Mouse (Mus musculus) CH12.LX (cell line): ENCODE measurements at regions not wholly inside any gene's neighbourhood (a gene's known extent, or its start where the extent isn't known, plus 50 kb on each side); places are given as distances from the start of the nearest gene placed in this dataset.

ENCODE experiments used
- DNase-seq: peaks from one replicate; pipeline ENCODE4 v3.0.0-alpha.2; 2013; ENCODE audit errors: extremely low read depth
- H3K27ac ChIP-seq: 2 replicates; pipeline ENCODE4 v1.5.1; 2012; ENCODE audit warnings: low read depth, mild to moderate bottlenecking, control low read depth, moderate library complexity; ENCODE audit not compliant: insufficient read depth
- H3K27me3 ChIP-seq: replicated peaks from 2 replicates; pipeline ENCODE3; 2012; ENCODE audit warnings: inconsistent platforms
- H3K36me3 ChIP-seq, 2 experiments: replicated peaks in 1 of 2; 2 replicates each; pipeline versions ENCODE3 to v1.6.1; 2012; ENCODE audit warnings: inconsistent platforms in 1 of 2, low read length in 1 of 2, mild to moderate bottlenecking in 1 of 2, mixed read lengths in 1 of 2, moderate library complexity in 1 of 2; ENCODE audit not compliant: control insufficient read depth in 1 of 2, insufficient read depth in 1 of 2
- H3K4me1 ChIP-seq, 2 experiments: 2 replicates each; pipeline ENCODE4 v1.6.1; 2012; ENCODE audit warnings: inconsistent platforms in 1 of 2, moderate library complexity in 1 of 2; ENCODE audit not compliant: insufficient read depth in 2 of 2, control insufficient read depth in 1 of 2
- H3K4me2 ChIP-seq: 2 replicates; pipeline ENCODE4 v1.6.1; 2012; ENCODE audit warnings: low read depth, mild to moderate bottlenecking, control low read depth; ENCODE audit not compliant: poor library complexity, insufficient read depth, severe bottlenecking
- H3K4me3 ChIP-seq, 3 experiments: fragments of 150-350 bp in 1 of 3; sonication (generic) in 1 of 3; replicated peaks in 1 of 3; 2 replicates each; pipeline versions ENCODE3 to v1.5.1; 2011 to 2012; ENCODE audit warnings: low read depth in 2 of 3, low read length in 2 of 3, mild to moderate bottlenecking in 2 of 3, moderate library complexity in 2 of 3, control low read depth in 1 of 3, improper control_type of control experiment in 1 of 3, inconsistent platforms in 1 of 3, mixed read lengths in 1 of 3; ENCODE audit not compliant: poor library complexity in 1 of 3
- H3K79me2 ChIP-seq: replicated peaks from 2 replicates; pipeline ENCODE4 v1.6.1; 2012; ENCODE audit warnings: mild to moderate bottlenecking, moderate library complexity; ENCODE audit not compliant: control insufficient read depth, poor library complexity, insufficient read depth, severe bottlenecking; ENCODE audit errors: extremely low read depth
- H3K9ac ChIP-seq: 2 replicates; pipeline ENCODE4 v1.6.1; 2012; ENCODE audit warnings: low read depth, mild to moderate bottlenecking, control low read depth, moderate library complexity; ENCODE audit not compliant: insufficient read depth
- H3K9me3 ChIP-seq: replicated peaks from 2 replicates; pipeline ENCODE3; 2012; ENCODE audit warnings: low read length, inconsistent platforms, mixed read lengths
- BHLHE40 ChIP-seq: IDR thresholded peaks from 2 replicates; pipeline ENCODE4 v1.6.1; 2011; ENCODE audit warnings: mild to moderate bottlenecking, low read depth, low read length, improper control_type of control experiment
- E2F4 ChIP-seq: IDR thresholded peaks from 2 replicates; pipeline ENCODE4 v1.6.1; 2011; ENCODE audit warnings: low read depth, low read length, improper control_type of control experiment; ENCODE audit not compliant: insufficient replicate concordance
- GABPA ChIP-seq: IDR thresholded peaks from 2 replicates; pipeline ENCODE4 v1.6.1; 2012; ENCODE audit warnings: low read depth, low read length, improper control_type of control experiment, inconsistent platforms; ENCODE audit not compliant: insufficient replicate concordance
- JUN ChIP-seq: IDR thresholded peaks from 2 replicates; pipeline ENCODE4 v1.6.1; 2011; ENCODE audit warnings: low read depth, mild to moderate bottlenecking, low read length, improper control_type of control experiment, moderate library complexity; ENCODE audit not compliant: insufficient read depth
- JUND ChIP-seq: conservative IDR thresholded peaks from 2 replicates; pipeline ENCODE4 v1.6.1; 2011; ENCODE audit warnings: low read depth, low read length, improper control_type of control experiment
- MAZ ChIP-seq: IDR thresholded peaks from 2 replicates; pipeline ENCODE4 v1.6.1; 2012; ENCODE audit warnings: low read depth, mild to moderate bottlenecking, inconsistent platforms, low read length, improper control_type of control experiment, moderate library complexity
- MEF2A ChIP-seq: IDR thresholded peaks from 2 replicates; pipeline ENCODE4 v1.6.1; 2014; ENCODE audit warnings: low read depth, mild to moderate bottlenecking, inconsistent platforms, low read length, improper control_type of control experiment, borderline replicate concordance
- NELFE ChIP-seq: IDR thresholded peaks from 2 replicates; pipeline ENCODE4 v1.6.1; 2011; ENCODE audit warnings: low read depth, low read length, improper control_type of control experiment
- PAX5 ChIP-seq: IDR thresholded peaks from 2 replicates; pipeline ENCODE4 v1.6.1; 2012; ENCODE audit warnings: low read length, inconsistent platforms, mixed read lengths
- SMC3 ChIP-seq: IDR thresholded peaks from 2 replicates; pipeline ENCODE4 v1.6.1; 2011; ENCODE audit warnings: low read depth, low read length, improper control_type of control experiment
- TCF12 ChIP-seq: IDR thresholded peaks from 2 replicates; pipeline ENCODE4 v1.6.1; 2014; ENCODE audit warnings: low read depth, mild to moderate bottlenecking, inconsistent platforms, low read length, improper control_type of control experiment
- ZMIZ1 ChIP-seq: IDR thresholded peaks from 2 replicates; pipeline ENCODE4 v1.6.1; 2012; ENCODE audit warnings: low read depth, mild to moderate bottlenecking, inconsistent platforms, low read length, improper control_type of control experiment
- ZNF384 ChIP-seq: IDR thresholded peaks from 2 replicates; pipeline ENCODE4 v1.6.1; 2012; ENCODE audit warnings: low read depth, low read length, improper control_type of control experiment, inconsistent platforms
- dilution Hi-C: fragments of 300-500 bp; cut with MboI; formaldehyde crosslinking; loops from 2 replicates; pipeline ENCODE4 v1.14.3; 2020; ENCODE audit warnings: low sequenced_read_pairs; ENCODE audit not compliant: extremely low pct_unique_long_range_greater_than_20kb, extremely low pct_ligation_motif_present
- in situ Hi-C: fragments of 300-500 bp; cut with MboI; formaldehyde crosslinking; loops from 3 replicates; pipeline ENCODE4 v1.14.3; 2019; ENCODE audit warnings: low sequenced_read_pairs, low pct_ligation_motif_present, low pct_unique_long_range_greater_than_20kb, mixed read lengths

GRCm38 (mm10) chr17:67502628-67503027, 129.9 kb downstream of the Lrrc30 start:
- no peak overlapping the region for H3K27ac ChIP-seq
- TF ChIP-seq JUN, result no peak
- TF ChIP-seq MEF2A, result no peak
- TF ChIP-seq SMC3, result no peak
- no peak for TF ChIP-seq MAZ
- TF ChIP-seq ZNF384, result no peak
- no peak for TF ChIP-seq ZMIZ1
- no peak for TF ChIP-seq GABPA
- H3K4me3 ChIP-seq, result no peak overlapping the region
- in situ Hi-C loops, result no loop called here
- no peak for DNase-seq
- peaks cover 79% of the 10 kb centered on the region for H3K9me3 ChIP-seq
- no peaks in the 10 kb centered on the region for H3K27me3 ChIP-seq
- H3K9ac ChIP-seq, result no peak overlapping the region
- dilution Hi-C loops, result no loop called here
- H3K4me2 ChIP-seq, result no peak overlapping the region
- no peaks in the 10 kb centered on the region for H3K4me1 ChIP-seq
- H3K79me2 ChIP-seq, result no peaks in the 10 kb centered on the region
- no peaks in the 10 kb centered on the region for H3K36me3 ChIP-seq

DNA sequence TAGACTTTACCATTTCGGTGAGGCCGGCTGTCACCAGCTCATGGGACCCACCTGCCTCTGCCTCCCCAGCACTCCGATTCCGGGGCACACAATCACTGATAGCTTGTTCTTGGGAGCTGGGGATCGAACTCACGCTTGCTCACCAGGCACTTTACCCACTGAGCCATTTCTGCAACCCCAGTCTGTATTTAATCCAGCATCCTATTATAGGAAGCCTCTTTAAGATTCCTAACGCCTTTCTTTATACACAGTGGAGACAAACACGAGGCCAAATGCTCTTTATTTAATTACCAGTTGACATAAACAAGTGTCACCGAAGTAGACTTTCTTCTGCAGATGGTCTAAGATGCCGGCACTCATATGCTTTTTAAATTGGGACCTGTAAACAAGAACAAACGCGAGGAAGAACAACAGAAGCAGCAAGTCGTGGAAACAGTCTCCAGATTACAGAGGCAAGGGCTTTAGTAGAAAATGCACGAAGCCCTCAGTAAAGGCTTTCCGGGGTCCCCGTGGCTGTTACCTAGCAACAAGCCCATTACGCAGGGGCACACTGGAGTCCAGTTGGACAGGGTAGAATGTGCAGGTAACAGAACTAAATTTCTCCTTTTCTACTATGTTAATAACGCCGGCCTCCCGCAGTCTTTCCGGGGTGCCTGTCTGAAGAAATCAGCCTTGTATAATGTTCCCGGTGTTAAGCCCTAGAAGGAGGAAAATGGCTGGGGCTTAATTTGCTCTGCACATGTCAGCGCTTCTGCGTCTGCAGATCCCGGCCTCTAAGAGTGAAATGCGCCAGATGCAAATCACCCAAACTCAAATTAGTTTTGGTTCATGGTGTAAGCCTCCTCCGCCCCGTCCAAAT, 132.5 kb downstream of the Lrrc30 start:
- H3K9me3 ChIP-seq, result peaks cover 85% of the 10 kb centered on the region
- H3K27ac ChIP-seq, result no peak overlapping the region
- dilution Hi-C loops (no loop called here), in situ Hi-C loops (no loop called here)
- no peaks in the 10 kb centered on the region for H3K4me1 ChIP-seq
- no peak for DNase-seq
- H3K79me2 ChIP-seq, result no peaks in the 10 kb centered on the region
- TF ChIP-seq E2F4 (no peak), MEF2A (no peak), NELFE (no peak)
- no peak overlapping the region for H3K9ac ChIP-seq
- H3K36me3 ChIP-seq, result no peaks in the 10 kb centered on the region
- no peaks in the 10 kb centered on the region for H3K27me3 ChIP-seq
- H3K4me3 ChIP-seq, result no peak overlapping the region
- H3K4me2 ChIP-seq, result no peak overlapping the region

GRCm38 (mm10) chr17:67497380-67497779, 135.1 kb downstream of the Lrrc30 start:
- Histone ChIP-seq H3K9ac (no peak overlapping the region), H3K4me3 (no peak overlapping the region), H3K4me1 (no peaks in the 10 kb centered on the region), H3K27ac (no peak overlapping the region), H3K27me3 (no peaks in the 10 kb centered on the region), H3K79me2 (no peaks in the 10 kb centered on the region), H3K36me3 (no peaks in the 10 kb centered on the region), H3K4me2 (no peak overlapping the region), H3K9me3 (peaks cover 88% of the 10 kb centered on the region)
- DNase-seq, result no peak
- dilution Hi-C loops (no loop called here), in situ Hi-C loops (no loop called here)
- no peak for TF ChIP-seq TCF12
- no peak for TF ChIP-seq JUND
- TF ChIP-seq PAX5, result no peak
- no peak for TF ChIP-seq BHLHE40
- no peak for TF ChIP-seq GABPA
- TF ChIP-seq JUN, result no peak
